17 mouse cellular contexts compared by ENCODE assay signal in genomic region chr4:123289038-123289437, GRCm38 (mm10). TPM values are rescaled to one million over a fixed set of nuclear protein-coding genes. Genes with fewer than 3 reads are reported as not detected.
"Had no signal": no experiment of that assay in that cellular context is flagged by ENCODE, and none has a peak within 500 bp of the region (broad histone marks: within the 10 kb centered on the region; RNA-seq: fewer than 3 reads in every experiment).

No protein-coding gene starts in this region.

- H3K9ac ChIP-seq: lung, embryonic 15.5 days; midbrain, embryonic 12.5 days; neural tube, embryonic 15.5 days had no signal

- H3K27me3 ChIP-seq: lung, embryonic 15.5 days; megakaryocyte, embryonic 14.5 days; midbrain, embryonic 12.5 days; neural tube, embryonic 15.5 days had no signal

- H3K27ac ChIP-seq: left cerebral cortex, adult 2 months; limb, embryonic 10.5 days; lung, embryonic 15.5 days; macrophage; midbrain, embryonic 12.5 days; neural tube, embryonic 15.5 days had no signal

- H3K4me3 ChIP-seq: left cerebral cortex, adult 2 months; limb, embryonic 10.5 days; lung, embryonic 15.5 days; megakaryocyte, embryonic 14.5 days; midbrain, embryonic 12.5 days; neural tube, embryonic 15.5 days had no signal

- H3K9me3 ChIP-seq: limb, embryonic 10.5 days; lung, embryonic 15.5 days; megakaryocyte, embryonic 14.5 days; midbrain, embryonic 12.5 days; neural tube, embryonic 15.5 days had no signal

- H3K4me2 ChIP-seq: lung, embryonic 15.5 days; midbrain, embryonic 12.5 days; neural tube, embryonic 15.5 days had no signal

- DNase-seq: kidney, adult 8-10 months; kidney, postnatal 25 days; lung, postnatal 14 days; thymus, adult 18-20 months; thymus, postnatal 14 days had no signal

RNA-seq across cellular contexts. Expression of gene Oxct2a, which starts 34.4 kb away (rescaled TPM):
- total RNA-seq: layer of hippocampus, postnatal 25 days; left cerebral cortex, adult 2 months; left cerebral cortex, postnatal 14 days; midbrain, postnatal 0 days had no signal
- polyA plus RNA-seq: limb, embryonic 10.5 days; liver, embryonic 16.5 days; lung, embryonic 15.5 days; macrophage; midbrain, embryonic 12.5 days; neural tube, embryonic 11.5 days had no signal

RNA-seq across cellular contexts. Expression of gene Bmp8a, which starts 54.0 kb away (rescaled TPM):
- polyA plus RNA-seq: macrophage had no signal

RNA-seq across cellular contexts. Expression of gene Heyl, which starts 55.7 kb away (rescaled TPM):
- polyA plus RNA-seq: macrophage had no signal
